In the genomic region with DNA sequence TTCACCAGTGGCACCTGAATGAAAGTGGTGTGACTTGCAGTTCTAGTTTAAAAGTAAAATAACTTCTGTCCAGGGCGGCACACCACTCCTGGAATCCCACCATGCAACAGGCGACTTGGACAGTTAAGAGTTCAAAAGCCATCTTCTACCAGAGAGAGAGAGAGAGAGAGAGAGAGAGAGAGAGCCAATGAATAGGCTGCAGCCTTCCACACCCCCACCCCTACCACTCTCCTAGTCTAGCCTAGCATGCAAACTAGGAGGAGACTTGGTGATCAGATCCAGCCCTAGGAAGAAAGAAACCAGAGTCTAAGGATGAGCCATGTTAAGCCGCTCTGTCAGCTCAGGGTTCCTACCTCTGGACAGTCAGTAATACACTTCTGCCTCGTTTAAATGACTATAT, we compare ENCODE assay signal across 8 mouse cellular contexts. TPM values are rescaled to one million over a fixed set of nuclear protein-coding genes. Genes with fewer than 3 reads are reported as not detected.
DNase-seq lines count a peak whose midpoint lies in the region; ATAC-seq and TF ChIP-seq lines count a peak whose summit lies in the region.

No protein-coding gene starts in this region.

- H3K4me2 ChIP-seq in forebrain, postnatal 0 days (ENCODE audit: low read depth), result peak overlapping the region; percentile 58

- peaks cover 16% of the 10 kb centered on the region; the same call in 1 of the 2 replicates for H3K4me1 ChIP-seq in heart, embryonic 10.5 days
- no peaks in the 10 kb centered on the region for H3K4me1 ChIP-seq in forebrain, postnatal 0 days (ENCODE audit: insufficient read depth)

- no peak for DNase-seq in heart, embryonic 10.5 days (ENCODE audit: low spot score)
- DNase-seq in heart, postnatal 25 days (ENCODE audit: low spot score), result no peak
- DNase-seq in ES-CJ7 (ENCODE audit: low read depth, low spot score), result peak; percentile 59
- DNase-seq in forebrain, postnatal 0 days, result no peak
- no peak for DNase-seq in frontal cortex, adult 2 months (ENCODE audit: extremely low spot score in 1 of 2, low spot score in 1 of 2)
- no peak for DNase-seq in spleen, adult 12 weeks (ENCODE audit: low spot score)

- intact Hi-C loops in heart, postnatal 25 days (cut with DNase I), result loop anchor here (5.0 to 10.0 kb wide), 2 partner anchors 320 to 1092 kb away; partner anchors contain the start of genes Sos2 and Tmx1

- no peaks in the 10 kb centered on the region for H3K36me3 ChIP-seq in heart, embryonic 10.5 days
- H3K36me3 ChIP-seq in forebrain, postnatal 0 days (ENCODE audit: insufficient read depth), result no peaks in the 10 kb centered on the region

- peak overlapping the region; percentile 90 for H3K27ac ChIP-seq in heart, embryonic 10.5 days
- H3K27ac ChIP-seq in forebrain, postnatal 0 days (ENCODE audit: low read depth, low read length), result 0 out of 2 replicates have a peak overlapping the region, but pooled peaks have one; percentile 89

- no peaks in the 10 kb centered on the region for H3K9me3 ChIP-seq in heart, embryonic 10.5 days
- H3K9me3 ChIP-seq in forebrain, postnatal 0 days (ENCODE audit: low read length), result no peaks in the 10 kb centered on the region

- ATAC-seq in forebrain, postnatal 0 days, result no peak
- ATAC-seq in megakaryocyte-erythroid progenitor cell, adult 5-6 weeks (replicated peaks; ENCODE audit: low FRiP score, low TSS enrichment, poor library complexity, severe bottlenecking), result 0 out of 2 replicates have a peak, but pooled peaks have one; percentile 20
- ATAC-seq in granulocyte monocyte progenitor cell, adult 5-6 weeks (replicated peaks; ENCODE audit: poor library complexity, severe bottlenecking), result no peak

- no peak overlapping the region for H3K9ac ChIP-seq in forebrain, postnatal 0 days

- 47% methylated on average over 4 of the region's 4 CpGs for WGBS in heart, embryonic 10.5 days
- WGBS in forebrain, postnatal 0 days, result 52% methylated on average over 4 of the region's 4 CpGs

- peak overlapping the region; percentile 67 for H3K4me3 ChIP-seq in heart, embryonic 10.5 days
- no peak overlapping the region; the same call in 1 of the 2 replicates for H3K4me3 ChIP-seq in forebrain, postnatal 0 days (ENCODE audit: low read depth, low read length)

- no peaks in the 10 kb centered on the region for H3K27me3 ChIP-seq in heart, embryonic 10.5 days (ENCODE audit: insufficient read depth, poor library complexity, severe bottlenecking)
- no peaks in the 10 kb centered on the region for H3K27me3 ChIP-seq in forebrain, postnatal 0 days (ENCODE audit: insufficient read depth, low read length)

- TF ChIP-seq CTCF in forebrain, postnatal 0 days (IDR thresholded peaks at IDR 0.05; ENCODE audit: low read depth), result no peak

RNA-seq across cellular contexts. Expression of gene Nemf, which starts 5.4 kb away (rescaled TPM):
- 68.1 and 78.1 TPM in 2 replicates for polyA plus RNA-seq in heart, embryonic 10.5 days (2016; fragmentation: Nextera tagmentation; extraction: Ambion mirVana)
- total RNA-seq in heart, postnatal 25 days (2021), result 10 to 100 TPM; 24.0 to 24.4 TPM
- 44.4 and 47.7 TPM in 2 replicates for total RNA-seq in forebrain, postnatal 0 days (2014; rRNA removed)
- polyA plus RNA-seq in forebrain, postnatal 0 days (2015; fragmentation: Nextera tagmentation; extraction: Ambion mirVana), result 47.6 and 64.7 TPM in 2 replicates
- total RNA-seq in megakaryocyte-erythroid progenitor cell, adult 5-6 weeks (2014; fragmentation: Nextera tagmentation), result 70.0 and 101 TPM in 2 replicates
- 168 and 179 TPM in 2 replicates for total RNA-seq in megakaryocyte-erythroid progenitor cell, adult 5-6 weeks (2017)
- 38.2 and 45.4 TPM in 2 replicates for polyA plus RNA-seq in frontal cortex, adult 2 months (2012; rRNA removed)
- 51.7 and 51.9 TPM in 2 replicates for total RNA-seq in granulocyte monocyte progenitor cell, adult 5-6 weeks (2014; fragmentation: Nextera tagmentation)
- 119 and 139 TPM in 2 replicates for total RNA-seq in granulocyte monocyte progenitor cell, adult 5-6 weeks (2017)

RNA-seq across cellular contexts. Expression of gene Arf6, which starts 9.6 kb away (rescaled TPM):
- polyA plus RNA-seq in heart, embryonic 10.5 days (2016; fragmentation: Nextera tagmentation; extraction: Ambion mirVana), result 37.1 and 50.4 TPM in 2 replicates
- 10 to 100 TPM; 40.5 to 43.7 TPM for total RNA-seq in heart, postnatal 25 days (2021)
- 108 and 110 TPM in 2 replicates for total RNA-seq in forebrain, postnatal 0 days (2014; rRNA removed)
- polyA plus RNA-seq in forebrain, postnatal 0 days (2015; fragmentation: Nextera tagmentation; extraction: Ambion mirVana), result 52.9 and 56.3 TPM in 2 replicates
- 76.7 and 105 TPM in 2 replicates for total RNA-seq in megakaryocyte-erythroid progenitor cell, adult 5-6 weeks (2014; fragmentation: Nextera tagmentation)
- 98.8 and 150 TPM in 2 replicates for total RNA-seq in megakaryocyte-erythroid progenitor cell, adult 5-6 weeks (2017)
- polyA plus RNA-seq in frontal cortex, adult 2 months (2012; rRNA removed), result 46.3 and 48.8 TPM in 2 replicates
- total RNA-seq in granulocyte monocyte progenitor cell, adult 5-6 weeks (2014; fragmentation: Nextera tagmentation), result 84.7 and 85.7 TPM in 2 replicates
- 148 and 154 TPM in 2 replicates for total RNA-seq in granulocyte monocyte progenitor cell, adult 5-6 weeks (2017)

RNA-seq across cellular contexts. Expression of gene Gm9887, which starts 9.9 kb away (rescaled TPM):
- polyA plus RNA-seq in heart, embryonic 10.5 days (2016; fragmentation: Nextera tagmentation; extraction: Ambion mirVana), result 0.95 and 1.8 TPM in 2 replicates
- under 1 TPM; 0.60 to 0.61 TPM for total RNA-seq in heart, postnatal 25 days (2021)
- total RNA-seq in forebrain, postnatal 0 days (2014; rRNA removed), result 1.6 and 1.8 TPM in 2 replicates
- 1.1 and 1.8 TPM in 2 replicates for polyA plus RNA-seq in forebrain, postnatal 0 days (2015; fragmentation: Nextera tagmentation; extraction: Ambion mirVana)
- not detected in 2 replicates for total RNA-seq in megakaryocyte-erythroid progenitor cell, adult 5-6 weeks (2014; fragmentation: Nextera tagmentation)
- not detected in 2 replicates for total RNA-seq in megakaryocyte-erythroid progenitor cell, adult 5-6 weeks (2017)
- 0.27 and 0.50 TPM in 2 replicates for polyA plus RNA-seq in frontal cortex, adult 2 months (2012; rRNA removed)
- total RNA-seq in granulocyte monocyte progenitor cell, adult 5-6 weeks (2014; fragmentation: Nextera tagmentation), result not detected in 2 replicates
- not detected in 2 replicates for total RNA-seq in granulocyte monocyte progenitor cell, adult 5-6 weeks (2017)
